Mouse (Mus musculus) CH12.LX (cell line): ENCODE measurements around the gene Tomm40l. TPM values are rescaled to one million over a fixed set of nuclear protein-coding genes. Genes with fewer than 3 reads are reported as not detected.

ENCODE experiments used
- DNase-seq: peaks from one replicate; pipeline ENCODE4 v3.0.0-alpha.2; 2013; ENCODE audit errors: extremely low read depth
- H3K27ac ChIP-seq: 2 replicates; pipeline ENCODE4 v1.5.1; 2012; ENCODE audit warnings: low read depth, mild to moderate bottlenecking, control low read depth, moderate library complexity; ENCODE audit not compliant: insufficient read depth
- H3K27me3 ChIP-seq: replicated peaks from 2 replicates; pipeline ENCODE3; 2012; ENCODE audit warnings: inconsistent platforms
- H3K36me3 ChIP-seq, 2 experiments: replicated peaks in 1 of 2; 2 replicates each; pipeline versions ENCODE3 to v1.6.1; 2012; ENCODE audit warnings: inconsistent platforms in 1 of 2, low read length in 1 of 2, mild to moderate bottlenecking in 1 of 2, mixed read lengths in 1 of 2, moderate library complexity in 1 of 2; ENCODE audit not compliant: control insufficient read depth in 1 of 2, insufficient read depth in 1 of 2
- H3K4me1 ChIP-seq, 2 experiments: 2 replicates each; pipeline ENCODE4 v1.6.1; 2012; ENCODE audit warnings: inconsistent platforms in 1 of 2, moderate library complexity in 1 of 2; ENCODE audit not compliant: insufficient read depth in 2 of 2, control insufficient read depth in 1 of 2
- H3K4me2 ChIP-seq: 2 replicates; pipeline ENCODE4 v1.6.1; 2012; ENCODE audit warnings: low read depth, mild to moderate bottlenecking, control low read depth; ENCODE audit not compliant: poor library complexity, insufficient read depth, severe bottlenecking
- H3K4me3 ChIP-seq, 3 experiments: fragments of 150-350 bp in 1 of 3; sonication (generic) in 1 of 3; replicated peaks in 1 of 3; 2 replicates each; pipeline versions ENCODE3 to v1.5.1; 2011 to 2012; ENCODE audit warnings: low read depth in 2 of 3, low read length in 2 of 3, mild to moderate bottlenecking in 2 of 3, moderate library complexity in 2 of 3, control low read depth in 1 of 3, improper control_type of control experiment in 1 of 3, inconsistent platforms in 1 of 3, mixed read lengths in 1 of 3; ENCODE audit not compliant: poor library complexity in 1 of 3
- H3K79me2 ChIP-seq: replicated peaks from 2 replicates; pipeline ENCODE4 v1.6.1; 2012; ENCODE audit warnings: mild to moderate bottlenecking, moderate library complexity; ENCODE audit not compliant: control insufficient read depth, poor library complexity, insufficient read depth, severe bottlenecking; ENCODE audit errors: extremely low read depth
- H3K9ac ChIP-seq: 2 replicates; pipeline ENCODE4 v1.6.1; 2012; ENCODE audit warnings: low read depth, mild to moderate bottlenecking, control low read depth, moderate library complexity; ENCODE audit not compliant: insufficient read depth
- H3K9me3 ChIP-seq: replicated peaks from 2 replicates; pipeline ENCODE3; 2012; ENCODE audit warnings: low read length, inconsistent platforms, mixed read lengths
- BHLHE40 ChIP-seq: IDR thresholded peaks from 2 replicates; pipeline ENCODE4 v1.6.1; 2011; ENCODE audit warnings: mild to moderate bottlenecking, low read depth, low read length, improper control_type of control experiment
- CHD2 ChIP-seq: IDR thresholded peaks from 2 replicates; pipeline ENCODE4 v1.6.1; 2011; ENCODE audit warnings: low read length, improper control_type of control experiment
- CTCF ChIP-seq, 2 experiments: IDR thresholded peaks in 1 of 2; conservative IDR thresholded peaks in 1 of 2; 2 replicates each; pipeline ENCODE4 v1.5.1; 2011 to 2012; ENCODE audit warnings: low read depth in 2 of 2, low read length in 2 of 2, improper control_type of control experiment in 1 of 2, inconsistent platforms in 1 of 2, mild to moderate bottlenecking in 1 of 2, moderate library complexity in 1 of 2
- E2F4 ChIP-seq: IDR thresholded peaks from 2 replicates; pipeline ENCODE4 v1.6.1; 2011; ENCODE audit warnings: low read depth, low read length, improper control_type of control experiment; ENCODE audit not compliant: insufficient replicate concordance
- ELF1 ChIP-seq: IDR thresholded peaks from 2 replicates; pipeline ENCODE4 v1.6.1; 2014; ENCODE audit warnings: low read depth, mild to moderate bottlenecking, inconsistent platforms, low read length, improper control_type of control experiment
- EP300 ChIP-seq: IDR thresholded peaks from 2 replicates; pipeline ENCODE4 v1.6.1; 2011; ENCODE audit warnings: low read length, improper control_type of control experiment
- GABPA ChIP-seq: IDR thresholded peaks from 2 replicates; pipeline ENCODE4 v1.6.1; 2012; ENCODE audit warnings: low read depth, low read length, improper control_type of control experiment, inconsistent platforms; ENCODE audit not compliant: insufficient replicate concordance
- JUND ChIP-seq: conservative IDR thresholded peaks from 2 replicates; pipeline ENCODE4 v1.6.1; 2011; ENCODE audit warnings: low read depth, low read length, improper control_type of control experiment
- MAFK ChIP-seq: IDR thresholded peaks from 2 replicates; pipeline ENCODE4 v1.6.1; 2011; ENCODE audit warnings: low read length, improper control_type of control experiment; ENCODE audit not compliant: insufficient replicate concordance
- MAX ChIP-seq: IDR thresholded peaks from 2 replicates; pipeline ENCODE4 v1.6.1; 2011; ENCODE audit warnings: low read length, improper control_type of control experiment
- MEF2A ChIP-seq: IDR thresholded peaks from 2 replicates; pipeline ENCODE4 v1.6.1; 2014; ENCODE audit warnings: low read depth, mild to moderate bottlenecking, inconsistent platforms, low read length, improper control_type of control experiment, borderline replicate concordance
- MXI1 ChIP-seq: IDR thresholded peaks from 2 replicates; pipeline ENCODE4 v1.6.1; 2011; ENCODE audit warnings: mild to moderate bottlenecking, low read depth, low read length, improper control_type of control experiment
- NRF1 ChIP-seq: IDR thresholded peaks from 2 replicates; pipeline ENCODE4 v1.6.1; 2014; ENCODE audit warnings: low read depth, mild to moderate bottlenecking, inconsistent platforms, low read length, improper control_type of control experiment, moderate library complexity
- SIN3A ChIP-seq: IDR thresholded peaks from 2 replicates; pipeline ENCODE4 v1.6.1; 2012; ENCODE audit warnings: low read length, improper control_type of control experiment, inconsistent platforms
- TCF12 ChIP-seq: IDR thresholded peaks from 2 replicates; pipeline ENCODE4 v1.6.1; 2014; ENCODE audit warnings: low read depth, mild to moderate bottlenecking, inconsistent platforms, low read length, improper control_type of control experiment
- UBTF ChIP-seq: IDR thresholded peaks from 2 replicates; pipeline ENCODE4 v1.6.1; 2012; ENCODE audit warnings: low read depth, mild to moderate bottlenecking, inconsistent platforms, low read length, improper control_type of control experiment, moderate library complexity
- USF2 ChIP-seq: conservative IDR thresholded peaks from 2 replicates; pipeline ENCODE4 v1.6.1; 2011; ENCODE audit warnings: low read depth, low read length, improper control_type of control experiment
- ZC3H11A ChIP-seq: IDR thresholded peaks from 2 replicates; pipeline ENCODE4 v1.6.1; 2012; ENCODE audit warnings: low read depth, mild to moderate bottlenecking, inconsistent platforms, low read length, improper control_type of control experiment
- ZKSCAN1 ChIP-seq: IDR thresholded peaks from 2 replicates; pipeline ENCODE4 v1.6.1; 2012; ENCODE audit warnings: low read depth, inconsistent platforms, low read length, improper control_type of control experiment, borderline replicate concordance
- ZMIZ1 ChIP-seq: IDR thresholded peaks from 2 replicates; pipeline ENCODE4 v1.6.1; 2012; ENCODE audit warnings: low read depth, mild to moderate bottlenecking, inconsistent platforms, low read length, improper control_type of control experiment
- dilution Hi-C: fragments of 300-500 bp; cut with MboI; formaldehyde crosslinking; loops from 2 replicates; pipeline ENCODE4 v1.14.3; 2020; ENCODE audit warnings: low sequenced_read_pairs; ENCODE audit not compliant: extremely low pct_unique_long_range_greater_than_20kb, extremely low pct_ligation_motif_present
- in situ Hi-C: fragments of 300-500 bp; cut with MboI; formaldehyde crosslinking; loops from 3 replicates; pipeline ENCODE4 v1.14.3; 2019; ENCODE audit warnings: low sequenced_read_pairs, low pct_ligation_motif_present, low pct_unique_long_range_greater_than_20kb, mixed read lengths
- polyA plus RNA-seq: library from polyadenylated mRNA; unstranded; fragments of >175 nt; gene quantifications from 2 replicates; pipeline ENCODE4 v1.2.1, GENCODE M21; 2012; ENCODE audit warnings: low read depth; ENCODE audit not compliant: insufficient read length
- total RNA-seq, 2 experiments: library from RNA; depleted of rRNA; stranded (reverse); fragments of 300-350 nt in 1 of 2; fragments of >200 nt in 1 of 2; gene quantifications; 2 replicates each; pipeline ENCODE4 v1.2.3; 2012 to 2014

The Tomm40l gene
- total and polyA plus RNA-seq, 3 experiments: 24.7 to 37.1 (median 36.0) TPM

DNA sequence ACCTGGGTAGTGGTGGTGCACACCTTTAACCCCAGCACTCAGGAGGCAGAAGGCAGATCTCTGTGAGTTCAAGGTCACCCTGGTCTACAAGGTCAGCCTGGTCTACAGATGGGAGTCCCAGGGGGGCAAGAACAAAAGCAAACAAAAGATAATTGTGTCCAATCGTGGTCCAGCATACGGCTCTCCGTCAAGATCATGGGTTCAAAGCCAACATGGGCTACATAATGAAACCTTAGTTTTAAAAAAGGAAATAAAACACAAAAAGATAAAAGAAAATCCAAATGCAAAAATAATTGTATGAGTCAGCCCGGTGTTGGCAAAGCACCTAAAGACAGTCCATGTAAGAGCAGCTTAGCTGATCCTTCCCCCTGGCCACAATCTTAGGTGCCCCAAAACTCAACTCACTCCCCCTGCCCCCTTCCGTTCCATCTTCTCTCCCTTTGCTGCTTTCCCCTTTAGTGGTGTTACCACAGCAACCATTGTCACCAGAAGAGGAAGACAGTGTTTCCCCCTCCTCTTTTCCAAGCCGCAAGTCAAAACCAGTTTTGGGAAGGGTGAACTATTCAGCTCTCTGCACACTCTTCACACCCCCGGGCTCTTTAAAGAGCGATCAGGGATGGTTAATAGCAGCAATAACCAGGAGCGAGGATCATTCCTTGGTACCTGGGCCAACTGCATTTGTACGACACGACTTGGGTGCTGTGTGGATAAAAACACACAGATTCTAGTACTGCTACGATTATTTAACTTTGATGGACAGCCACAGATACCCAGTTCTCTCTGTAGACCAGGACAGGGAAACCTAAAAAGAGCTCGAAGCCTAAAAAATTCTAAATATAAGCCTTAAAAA lies 34.2 kb downstream of the Tomm40l start:
- Histone ChIP-seq H3K79me2 (no peaks in the 10 kb centered on the region), H3K4me2 (no peak overlapping the region)
- dilution Hi-C loops: no loop called here
- TF ChIP-seq GABPA (no peak), TCF12 (no peak)
- TF ChIP-seq, all 38 proteins: peak for 0
- Histone ChIP-seq H3K27me3 (no peaks in the 10 kb centered on the region), H3K4me1 (peaks cover 8 to 15% of the 10 kb centered on the region in 2 experiments), H3K27ac (no peak overlapping the region), H3K9me3 (no peaks in the 10 kb centered on the region), H3K4me3 (no peak overlapping the region), H3K9ac (no peak overlapping the region), H3K36me3 (no peaks in the 10 kb centered on the region)
- no peak for DNase-seq
- in situ Hi-C loops: no loop called here

DNA sequence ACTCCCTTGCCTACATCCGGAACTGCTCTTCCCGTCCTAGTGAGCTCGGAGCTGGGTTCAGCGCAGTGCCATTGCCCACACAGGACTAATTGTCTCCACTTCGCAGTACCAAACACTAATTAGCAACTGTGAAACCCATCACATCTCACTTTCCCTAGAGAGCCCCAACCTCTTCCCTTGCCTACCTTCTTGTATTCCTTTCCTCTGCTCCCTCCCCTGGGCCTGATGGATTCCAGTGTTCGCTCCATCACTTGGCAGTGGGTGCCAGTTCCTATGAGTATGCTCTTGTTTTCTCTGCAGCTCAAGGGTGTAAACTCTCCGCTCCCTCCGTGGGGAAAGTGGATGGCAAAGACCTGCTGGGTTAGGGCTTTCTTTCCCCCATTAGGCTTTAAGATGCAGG lies 36.7 kb downstream of the Tomm40l start:
- H3K27me3 ChIP-seq: no peaks in the 10 kb centered on the region
- no peaks in the 10 kb centered on the region for H3K36me3 ChIP-seq
- H3K4me2 ChIP-seq: no peak overlapping the region
- H3K4me3 ChIP-seq: no peak overlapping the region
- no peaks in the 10 kb centered on the region for H3K79me2 ChIP-seq
- H3K9ac ChIP-seq: no peak overlapping the region
- DNase-seq: no peak
- H3K4me1 ChIP-seq: peaks cover 8 to 15% of the 10 kb centered on the region in 2 experiments
- no peak overlapping the region for H3K27ac ChIP-seq
- in situ Hi-C loops: no loop called here
- TF ChIP-seq UBTF (no peak), E2F4 (no peak), CHD2 (no peak), ZC3H11A (no peak), CTCF (conservative IDR thresholded peaks at IDR 0.05 in 1 of 2, IDR thresholded peaks at IDR 0.05 in 1 of 2; ENCODE audit: low read depth in 2 of 2, low read length in 2 of 2) (no peak), MEF2A (no peak), SIN3A (no peak), MAFK (no peak), MAX (no peak), TCF12 (no peak), USF2 (no peak), JUND (no peak), ZMIZ1 (no peak), ZKSCAN1 (no peak), BHLHE40 (no peak), ELF1 (no peak), EP300 (no peak), MXI1 (no peak), NRF1 (no peak)
- H3K9me3 ChIP-seq: no peaks in the 10 kb centered on the region
- dilution Hi-C loops: no loop called here
